Mouse (Mus musculus) ES-E14 (cell line): ENCODE measurements around the gene Frs3.

Source experiments
- MAFK ChIP-seq: IDR thresholded peaks from 2 replicates; pipeline ENCODE4 v1.6.1; 2014; ENCODE audit warnings: mild to moderate bottlenecking, low read depth, low read length, inconsistent platforms; ENCODE audit not compliant: insufficient read depth
- ZNF384 ChIP-seq: IDR thresholded peaks from 2 replicates; pipeline ENCODE4 v1.6.1; 2012; ENCODE audit warnings: low read depth, low read length, inconsistent platforms

GRCm38 (mm10) chr17:47646683-47647082 lies 42.1 kb upstream of the Frs3 start:
- TF ChIP-seq ZNF384 (peak; percentile 94), MAFK (no peak)
